Mouse (Mus musculus) erythroblast, embryonic 14.5 days (primary cell): Measurements from ENCODE around the gene Polr2h.

ENCODE experiments used
- GATA1 ChIP-seq: IDR thresholded peaks from 2 replicates; pipeline ENCODE4 v1.6.1; 2012; ENCODE audit warnings: low read length, inconsistent platforms, mixed read lengths
- TAL1 ChIP-seq: IDR thresholded peaks from 3 replicates; pipeline ENCODE4 v1.6.1; 2012; ENCODE audit warnings: low read length, inconsistent platforms, mixed read lengths

GRCm38 (mm10) chr16:20714307-20715080, 3.0 kb upstream of the Polr2h start:
- TF ChIP-seq TAL1 (no peak), GATA1 (no peak)
